7 mouse cellular contexts compared by ENCODE assay signal in genomic region chr12:27339171-27339751, GRCm38 (mm10). TPM values are rescaled to one million over a fixed set of nuclear protein-coding genes. Genes with fewer than 3 reads are reported as not detected.
A peak's percentile ranks its signal among the peaks of the same experiment; 100 is the strongest.
DNase-seq lines count a peak whose midpoint lies in the region; ATAC-seq and TF ChIP-seq lines count a peak whose summit lies in the region.

No protein-coding gene starts in this region.

- H3K4me1 ChIP-seq in intestine, postnatal 0 days (replicated peaks; ENCODE audit: control insufficient read depth, insufficient read depth, low read length), result no peaks in the 10 kb centered on the region
- H3K4me1 ChIP-seq in limb, embryonic 11.5 days (ENCODE audit: control insufficient read depth, insufficient read depth, low read length), result peaks cover 2% of the 10 kb centered on the region; the same call in 1 of the 2 replicates
- H3K4me1 ChIP-seq in midbrain, embryonic 14.5 days (ENCODE audit: control insufficient read depth, insufficient read depth, low read length), result peaks cover 23% of the 10 kb centered on the region

- H3K27ac ChIP-seq in intestine, postnatal 0 days (ENCODE audit: low read depth, low read length), result no peak overlapping the region
- H3K27ac ChIP-seq in limb, embryonic 11.5 days (replicated peaks; ENCODE audit: low read depth, low read length), result peak overlapping the region; percentile 89
- H3K27ac ChIP-seq in midbrain, embryonic 14.5 days (replicated peaks; ENCODE audit: low read depth, low read length), result peak overlapping the region; percentile 98

- no peaks in the 10 kb centered on the region for H3K36me3 ChIP-seq in intestine, postnatal 0 days (ENCODE audit: control insufficient read depth, insufficient read depth)
- peaks cover 2% of the 10 kb centered on the region; the same call in 1 of the 2 replicates for H3K36me3 ChIP-seq in limb, embryonic 11.5 days (ENCODE audit: control insufficient read depth, insufficient read depth, low read length)
- peaks cover 36% of the 10 kb centered on the region for H3K36me3 ChIP-seq in midbrain, embryonic 14.5 days (ENCODE audit: control insufficient read depth, insufficient read depth, low read length)

- H3K4me2 ChIP-seq in intestine, postnatal 0 days (replicated peaks; ENCODE audit: low read depth), result peak overlapping the region; percentile 95
- peak overlapping the region; percentile 64 for H3K4me2 ChIP-seq in limb, embryonic 11.5 days (ENCODE audit: low read depth, severe bottlenecking)
- peak overlapping the region; percentile 95 for H3K4me2 ChIP-seq in midbrain, embryonic 14.5 days (ENCODE audit: low read length)

- DNase-seq in MN1 (ENCODE audit: low spot score), result peak; percentile 82
- peak; percentile 6 for DNase-seq in cerebellum, adult 9-11 months
- DNase-seq in frontal cortex, postnatal 10 days (ENCODE audit: low spot score in 2 of 2), result peak; percentile 42 to 63
- peak; percentile 80 for DNase-seq in limb, embryonic 11.5 days (ENCODE audit: low spot score)
- DNase-seq in midbrain, embryonic 14.5 days, result peak; percentile 85
- DNase-seq in testis, postnatal 10 days (ENCODE audit: low spot score), result peak; percentile 60

- no peak for ATAC-seq in intestine, postnatal 0 days
- no peak for ATAC-seq in limb, embryonic 11.5 days (ENCODE audit: insufficient number of reproducible peaks, low FRiP score, low TSS enrichment, low read depth)
- no peak for ATAC-seq in midbrain, embryonic 14.5 days (ENCODE audit: low FRiP score, low TSS enrichment)

- peaks cover 12% of the 10 kb centered on the region; the same call in 1 of the 2 replicates for H3K27me3 ChIP-seq in intestine, postnatal 0 days (replicated peaks; ENCODE audit: control insufficient read depth, insufficient read depth, low read length)
- H3K27me3 ChIP-seq in limb, embryonic 11.5 days (ENCODE audit: control insufficient read depth, insufficient read depth, low read length), result no peaks in the 10 kb centered on the region
- no peaks in the 10 kb centered on the region for H3K27me3 ChIP-seq in midbrain, embryonic 14.5 days (ENCODE audit: control insufficient read depth, insufficient read depth, low read length)

- TF ChIP-seq CTCF in intestine, postnatal 0 days (IDR thresholded peaks at IDR 0.05; ENCODE audit: low read depth), result no peak

- H3K9me3 ChIP-seq in intestine, postnatal 0 days (ENCODE audit: control insufficient read depth), result no peaks in the 10 kb centered on the region
- H3K9me3 ChIP-seq in limb, embryonic 11.5 days (ENCODE audit: control insufficient read depth, low read length), result no peaks in the 10 kb centered on the region
- no peaks in the 10 kb centered on the region for H3K9me3 ChIP-seq in midbrain, embryonic 14.5 days (ENCODE audit: control insufficient read depth, low read length)

- H3K4me3 ChIP-seq in intestine, postnatal 0 days (ENCODE audit: low read depth, low read length), result peak overlapping the region; percentile 65
- H3K4me3 ChIP-seq in limb, embryonic 11.5 days (ENCODE audit: low read depth, low read length), result peak overlapping the region; percentile 96
- H3K4me3 ChIP-seq in midbrain, embryonic 14.5 days (replicated peaks; ENCODE audit: low read depth, low read length), result peak overlapping the region; percentile 100

- under 1% methylated on average over 47 of the region's 47 CpGs for WGBS in intestine, postnatal 0 days
- under 1% methylated on average over 46 of the region's 47 CpGs for WGBS in limb, embryonic 11.5 days
- whole genome bisulfite sequencing in midbrain, embryonic 14.5 days, result under 1% methylated on average over 47 of the region's 47 CpGs

- H3K9ac ChIP-seq in intestine, postnatal 0 days (ENCODE audit: low read depth, low read length), result peak overlapping the region; percentile 45
- peak overlapping the region; percentile 99 for H3K9ac ChIP-seq in limb, embryonic 11.5 days (ENCODE audit: low read length)
- H3K9ac ChIP-seq in midbrain, embryonic 14.5 days (replicated peaks; ENCODE audit: low read length), result peak overlapping the region; percentile 100

RNA-seq across cellular contexts. Expression of gene Sox11, which starts 3.1 kb away (rescaled TPM):
- polyA plus RNA-seq in intestine, postnatal 0 days (2015; fragmentation: Nextera tagmentation; extraction: Ambion mirVana), result 4.7 and 4.9 TPM in 2 replicates
- 349 and 356 TPM in 2 replicates for polyA plus RNA-seq in limb, embryonic 11.5 days (2014; fragmentation: Nextera tagmentation; extraction: Ambion mirVana)
- 615 and 827 TPM in 2 replicates for polyA plus RNA-seq in midbrain, embryonic 14.5 days (2014; fragmentation: Nextera tagmentation; extraction: Ambion mirVana)

Comparison
In these comparisons a context has a peak if more than half of its experiments do, and no peak if none do; other contexts are left out.
1. DNase-seq: peak in every context shown above with its lines; median percentile 85 in midbrain, embryonic 14.5 days; 82 in MN1; 80 in limb, embryonic 11.5 days; 60 in testis, postnatal 10 days; 52 in frontal cortex, postnatal 10 days; 6 in cerebellum, adult 9-11 months.
2. H3K9ac ChIP-seq: peak in every context shown above with its lines; median percentile 100 in midbrain, embryonic 14.5 days; 99 in limb, embryonic 11.5 days; 45 in intestine, postnatal 0 days.
3. RNA of gene Sox11, which starts 3.1 kb away (polyA plus RNA-seq): 615 to 827 TPM in midbrain, embryonic 14.5 days and 349 to 356 TPM in limb, embryonic 11.5 days; 4.7 to 4.9 TPM in intestine, postnatal 0 days; every median in the first group is over 10 times any median in the second.
4. Peak in every context shown above with its lines, with median percentiles within 50 percentile points of each other: H3K4me2 ChIP-seq and H3K4me3 ChIP-seq.